Mouse (Mus musculus) CH12.LX (cell line): Measurements from ENCODE around the gene Olfr1289. TPM values are rescaled to one million over a fixed set of nuclear protein-coding genes. Genes with fewer than 3 reads are reported as not detected.

Experiments used
- DNase-seq: peaks from one replicate; pipeline ENCODE4 v3.0.0-alpha.2; 2013; ENCODE audit errors: extremely low read depth
- H3K27ac ChIP-seq: 2 replicates; pipeline ENCODE4 v1.5.1; 2012; ENCODE audit warnings: low read depth, mild to moderate bottlenecking, control low read depth, moderate library complexity; ENCODE audit not compliant: insufficient read depth
- H3K27me3 ChIP-seq: replicated peaks from 2 replicates; pipeline ENCODE3; 2012; ENCODE audit warnings: inconsistent platforms
- H3K36me3 ChIP-seq, 2 experiments: replicated peaks in 1 of 2; 2 replicates each; pipeline versions ENCODE3 to v1.6.1; 2012; ENCODE audit warnings: inconsistent platforms in 1 of 2, low read length in 1 of 2, mild to moderate bottlenecking in 1 of 2, mixed read lengths in 1 of 2, moderate library complexity in 1 of 2; ENCODE audit not compliant: control insufficient read depth in 1 of 2, insufficient read depth in 1 of 2
- H3K4me1 ChIP-seq, 2 experiments: 2 replicates each; pipeline ENCODE4 v1.6.1; 2012; ENCODE audit warnings: inconsistent platforms in 1 of 2, moderate library complexity in 1 of 2; ENCODE audit not compliant: insufficient read depth in 2 of 2, control insufficient read depth in 1 of 2
- H3K4me2 ChIP-seq: 2 replicates; pipeline ENCODE4 v1.6.1; 2012; ENCODE audit warnings: low read depth, mild to moderate bottlenecking, control low read depth; ENCODE audit not compliant: poor library complexity, insufficient read depth, severe bottlenecking
- H3K4me3 ChIP-seq, 3 experiments: fragments of 150-350 bp in 1 of 3; sonication (generic) in 1 of 3; replicated peaks in 1 of 3; 2 replicates each; pipeline versions ENCODE3 to v1.5.1; 2011 to 2012; ENCODE audit warnings: low read depth in 2 of 3, low read length in 2 of 3, mild to moderate bottlenecking in 2 of 3, moderate library complexity in 2 of 3, control low read depth in 1 of 3, improper control_type of control experiment in 1 of 3, inconsistent platforms in 1 of 3, mixed read lengths in 1 of 3; ENCODE audit not compliant: poor library complexity in 1 of 3
- H3K79me2 ChIP-seq: replicated peaks from 2 replicates; pipeline ENCODE4 v1.6.1; 2012; ENCODE audit warnings: mild to moderate bottlenecking, moderate library complexity; ENCODE audit not compliant: control insufficient read depth, poor library complexity, insufficient read depth, severe bottlenecking; ENCODE audit errors: extremely low read depth
- H3K9ac ChIP-seq: 2 replicates; pipeline ENCODE4 v1.6.1; 2012; ENCODE audit warnings: low read depth, mild to moderate bottlenecking, control low read depth, moderate library complexity; ENCODE audit not compliant: insufficient read depth
- H3K9me3 ChIP-seq: replicated peaks from 2 replicates; pipeline ENCODE3; 2012; ENCODE audit warnings: low read length, inconsistent platforms, mixed read lengths
- BHLHE40 ChIP-seq: IDR thresholded peaks from 2 replicates; pipeline ENCODE4 v1.6.1; 2011; ENCODE audit warnings: mild to moderate bottlenecking, low read depth, low read length, improper control_type of control experiment
- CHD1 ChIP-seq: IDR thresholded peaks from 2 replicates; pipeline ENCODE4 v1.6.1; 2012; ENCODE audit warnings: low read depth, low read length, improper control_type of control experiment, inconsistent platforms
- CHD2 ChIP-seq: IDR thresholded peaks from 2 replicates; pipeline ENCODE4 v1.6.1; 2011; ENCODE audit warnings: low read length, improper control_type of control experiment
- ELF1 ChIP-seq: IDR thresholded peaks from 2 replicates; pipeline ENCODE4 v1.6.1; 2014; ENCODE audit warnings: low read depth, mild to moderate bottlenecking, inconsistent platforms, low read length, improper control_type of control experiment
- EP300 ChIP-seq: IDR thresholded peaks from 2 replicates; pipeline ENCODE4 v1.6.1; 2011; ENCODE audit warnings: low read length, improper control_type of control experiment
- IRF4 ChIP-seq: IDR thresholded peaks from 2 replicates; pipeline ENCODE4 v1.6.1; 2014; ENCODE audit warnings: low read depth, mild to moderate bottlenecking, inconsistent platforms, low read length, improper control_type of control experiment
- JUN ChIP-seq: IDR thresholded peaks from 2 replicates; pipeline ENCODE4 v1.6.1; 2011; ENCODE audit warnings: low read depth, mild to moderate bottlenecking, low read length, improper control_type of control experiment, moderate library complexity; ENCODE audit not compliant: insufficient read depth
- JUND ChIP-seq: conservative IDR thresholded peaks from 2 replicates; pipeline ENCODE4 v1.6.1; 2011; ENCODE audit warnings: low read depth, low read length, improper control_type of control experiment
- KAT2A ChIP-seq: IDR thresholded peaks from 2 replicates; pipeline ENCODE4 v1.6.1; 2012; ENCODE audit warnings: low read length, improper control_type of control experiment, inconsistent platforms; ENCODE audit not compliant: insufficient replicate concordance
- MAFK ChIP-seq: IDR thresholded peaks from 2 replicates; pipeline ENCODE4 v1.6.1; 2011; ENCODE audit warnings: low read length, improper control_type of control experiment; ENCODE audit not compliant: insufficient replicate concordance
- MAZ ChIP-seq: IDR thresholded peaks from 2 replicates; pipeline ENCODE4 v1.6.1; 2012; ENCODE audit warnings: low read depth, mild to moderate bottlenecking, inconsistent platforms, low read length, improper control_type of control experiment, moderate library complexity
- MYC ChIP-seq: IDR thresholded peaks from 2 replicates; pipeline ENCODE4 v1.6.1; 2011; ENCODE audit warnings: low read depth, mild to moderate bottlenecking, improper control_type of control experiment, low read length
- POLR2A ChIP-seq: IDR thresholded peaks from 2 replicates; pipeline ENCODE4 v1.6.1; 2011; ENCODE audit warnings: low read depth, mild to moderate bottlenecking, improper control_type of control experiment, low read length
- SIN3A ChIP-seq: IDR thresholded peaks from 2 replicates; pipeline ENCODE4 v1.6.1; 2012; ENCODE audit warnings: low read length, improper control_type of control experiment, inconsistent platforms
- TCF12 ChIP-seq: IDR thresholded peaks from 2 replicates; pipeline ENCODE4 v1.6.1; 2014; ENCODE audit warnings: low read depth, mild to moderate bottlenecking, inconsistent platforms, low read length, improper control_type of control experiment
- USF1 ChIP-seq: IDR thresholded peaks from 2 replicates; pipeline ENCODE4 v1.6.1; 2014; ENCODE audit warnings: low read depth, mild to moderate bottlenecking, inconsistent platforms, low read length, improper control_type of control experiment
- ZKSCAN1 ChIP-seq: IDR thresholded peaks from 2 replicates; pipeline ENCODE4 v1.6.1; 2012; ENCODE audit warnings: low read depth, inconsistent platforms, low read length, improper control_type of control experiment, borderline replicate concordance
- ZNF384 ChIP-seq: IDR thresholded peaks from 2 replicates; pipeline ENCODE4 v1.6.1; 2012; ENCODE audit warnings: low read depth, low read length, improper control_type of control experiment, inconsistent platforms
- dilution Hi-C: fragments of 300-500 bp; cut with MboI; formaldehyde crosslinking; loops from 2 replicates; pipeline ENCODE4 v1.14.3; 2020; ENCODE audit warnings: low sequenced_read_pairs; ENCODE audit not compliant: extremely low pct_unique_long_range_greater_than_20kb, extremely low pct_ligation_motif_present
- in situ Hi-C: fragments of 300-500 bp; cut with MboI; formaldehyde crosslinking; loops from 3 replicates; pipeline ENCODE4 v1.14.3; 2019; ENCODE audit warnings: low sequenced_read_pairs, low pct_ligation_motif_present, low pct_unique_long_range_greater_than_20kb, mixed read lengths
- polyA plus RNA-seq: library from polyadenylated mRNA; unstranded; fragments of >175 nt; gene quantifications from 2 replicates; pipeline ENCODE4 v1.2.1, GENCODE M21; 2012; ENCODE audit warnings: low read depth; ENCODE audit not compliant: insufficient read length
- total RNA-seq, 2 experiments: library from RNA; depleted of rRNA; stranded (reverse); fragments of 300-350 nt in 1 of 2; fragments of >200 nt in 1 of 2; gene quantifications; 2 replicates each; pipeline ENCODE4 v1.2.3; 2012 to 2014

Olfr1289 gene
- total and polyA plus RNA-seq, 3 experiments = not detected

- Histone ChIP-seq H3K27ac (no peak within 1 kb of the TSS), H3K9ac (no peak within 1 kb of the TSS), H3K4me3 (no peak within 1 kb of the TSS), H3K4me1 (no peaks in the 10 kb centered on the region), H3K79me2 (no peaks in the 10 kb centered on the region), H3K9me3 (peaks cover 13% of the 10 kb centered on the region), H3K4me2 (no peak within 1 kb of the TSS), H3K27me3 (no peaks in the 10 kb centered on the region), H3K36me3 (no peaks in the 10 kb centered on the region)
- DNase-seq = no peak
- in situ Hi-C loops (no loop called here), dilution Hi-C loops (no loop called here)
- TF ChIP-seq IRF4 (no peak), POLR2A (no peak), MAFK (no peak), CHD1 (no peak), USF1 (no peak), KAT2A (no peak), JUND (no peak), EP300 (no peak), ZKSCAN1 (no peak), BHLHE40 (no peak), SIN3A (no peak), ELF1 (no peak), CHD2 (no peak), ZNF384 (no peak), JUN (no peak)
These were observed 6.8 kb upstream of the Olfr1289 start, which contains the start of gene Olfr1288 for GRCm38 (mm10) chr2:111473801-111474200. Gene Olfr1288 (plus strand): TSS chr2:111474101.

- H3K79me2 ChIP-seq = no peaks in the 10 kb centered on the region
- in situ Hi-C loops = no loop called here
- TF ChIP-seq JUN (no peak), MYC (no peak), MAZ (no peak), CHD1 (no peak), CHD2 (no peak), IRF4 (no peak), TCF12 (no peak), MAFK (no peak), POLR2A (no peak)
- TF ChIP-seq, all 38 proteins: peak for 0
- Histone ChIP-seq H3K27me3 (no peaks in the 10 kb centered on the region), H3K9me3 (peaks cover 9% of the 10 kb centered on the region), H3K9ac (no peak within 1 kb of the TSS), H3K36me3 (no peaks in the 10 kb centered on the region), H3K4me2 (no peak within 1 kb of the TSS), H3K4me1 (no peaks in the 10 kb centered on the region), H3K4me3 (no peak within 1 kb of the TSS), H3K27ac (no peak within 1 kb of the TSS)
- dilution Hi-C loops = no loop called here
- DNase-seq = no peak
These were observed 13.1 kb downstream of the Olfr1289 start, which contains the start of gene Olfr1290 for GRCm38 (mm10) chr2:111493729-111494128. Gene Olfr1290 (minus strand): TSS chr2:111493829.
